Mouse (Mus musculus): ENCODE data around the gene Art1. TPM values are rescaled to one million over a fixed set of nuclear protein-coding genes. Genes with fewer than 3 reads are reported as not detected.

Gene Art1
- not detected in 2 replicates for polyA plus RNA-seq (2011; ENCODE audit: insufficient read length, low read depth, missing spikeins)

GRCm38 (mm10) chr7:102101487-102101886 lies at the start of gene Art1:
TSS of gene Art1 (plus strand) at chr7:102101743.
- no peaks in the 10 kb centered on the region for H3K4me1 ChIP-seq (ENCODE audit: control insufficient read depth, insufficient read depth, low read length)
- H3K4me3 ChIP-seq (ENCODE audit: insufficient read depth, low read length), result no peak within 1 kb of the TSS
- no peak within 1 kb of the TSS for H3K27ac ChIP-seq (ENCODE audit: insufficient read depth, low read length)
- TF ChIP-seq POLR2A (IDR thresholded peaks at IDR 0.05; ENCODE audit: low read depth, low read length) (no peak), CTCF (IDR thresholded peaks at IDR 0.05; ENCODE audit: borderline replicate concordance, insufficient read depth, low read length) (no peak)

GRCm38 (mm10) chr7:102061353-102061752 lies 40.2 kb upstream of the Art1 start:
- no peak overlapping the region for H3K4me3 ChIP-seq (ENCODE audit: insufficient read depth, low read length)
- no peak for TF ChIP-seq POLR2A (IDR thresholded peaks at IDR 0.05; ENCODE audit: low read depth, low read length)
- TF ChIP-seq CTCF (IDR thresholded peaks at IDR 0.05; ENCODE audit: borderline replicate concordance, insufficient read depth, low read length), result no peak
- H3K4me1 ChIP-seq (ENCODE audit: control insufficient read depth, insufficient read depth, low read length), result peaks cover 5% of the 10 kb centered on the region
- H3K27ac ChIP-seq (ENCODE audit: insufficient read depth, low read length), result no peak overlapping the region

- Histone ChIP-seq H3K4me1 (ENCODE audit: control insufficient read depth, insufficient read depth, low read length) (peaks cover 7% of the 10 kb centered on the region), H3K27ac (ENCODE audit: insufficient read depth, low read length) (no peak overlapping the region), H3K4me3 (ENCODE audit: insufficient read depth, low read length) (no peak overlapping the region)
- TF ChIP-seq POLR2A (IDR thresholded peaks at IDR 0.05; ENCODE audit: low read depth, low read length), result no peak
Measured at GRCm38 (mm10) chr7:102062203-102062602, 39.3 kb upstream of the Art1 start.

- no peak overlapping the region for H3K27ac ChIP-seq (ENCODE audit: insufficient read depth, low read length)
- no peak for TF ChIP-seq POLR2A (IDR thresholded peaks at IDR 0.05; ENCODE audit: low read depth, low read length)
- TF ChIP-seq CTCF (IDR thresholded peaks at IDR 0.05; ENCODE audit: borderline replicate concordance, insufficient read depth, low read length), result no peak
- H3K4me1 ChIP-seq (ENCODE audit: control insufficient read depth, insufficient read depth, low read length), result peaks cover 7% of the 10 kb centered on the region
- H3K4me3 ChIP-seq (ENCODE audit: insufficient read depth, low read length), result peak overlapping the region; percentile 61
Measured at GRCm38 (mm10) chr7:102063891-102064290, 37.7 kb upstream of the Art1 start.

- H3K4me1 ChIP-seq (ENCODE audit: control insufficient read depth, insufficient read depth, low read length), result peaks cover 7% of the 10 kb centered on the region
- 0 out of 2 replicates have a peak overlapping the region, but pooled peaks have one; percentile 26 for H3K27ac ChIP-seq (ENCODE audit: insufficient read depth, low read length)
- TF ChIP-seq POLR2A (IDR thresholded peaks at IDR 0.05; ENCODE audit: low read depth, low read length) (no peak), CTCF (IDR thresholded peaks at IDR 0.05; ENCODE audit: borderline replicate concordance, insufficient read depth, low read length) (no peak)
- peak overlapping the region; percentile 61 for H3K4me3 ChIP-seq (ENCODE audit: insufficient read depth, low read length)
Measured at GRCm38 (mm10) chr7:102064655-102065045, 36.9 kb upstream of the Art1 start.

GRCm38 (mm10) chr7:102065046-102065891 lies 36.3 kb upstream of the Art1 start, which contains the start of the genes Rnf121, Xndc1 and Xntrpc:
TSS of gene Rnf121 (minus strand) at chr7:102065469.
TSS of gene Xndc1 (plus strand) at chr7:102065511.
TSS of gene Xntrpc (plus strand) at chr7:102065713.
- peaks cover 7% of the 10 kb centered on the region for H3K4me1 ChIP-seq (ENCODE audit: control insufficient read depth, insufficient read depth, low read length)
- H3K4me3 ChIP-seq (ENCODE audit: insufficient read depth, low read length), result peak within 1 kb of the TSS; percentile 61
- H3K27ac ChIP-seq (ENCODE audit: insufficient read depth, low read length), result peak within 1 kb of the TSS; percentile 60
- TF ChIP-seq CTCF (IDR thresholded peaks at IDR 0.05; ENCODE audit: borderline replicate concordance, insufficient read depth, low read length) (no peak), POLR2A (IDR thresholded peaks at IDR 0.05; ENCODE audit: low read depth, low read length) (peak; percentile 88)

GRCm38 (mm10) chr7:102066363-102066762 lies 35.2 kb upstream of the Art1 start:
- Histone ChIP-seq H3K27ac (ENCODE audit: insufficient read depth, low read length) (0 out of 2 replicates have a peak overlapping the region, but pooled peaks have one; percentile 60), H3K4me3 (ENCODE audit: insufficient read depth, low read length) (peak overlapping the region; percentile 61), H3K4me1 (ENCODE audit: control insufficient read depth, insufficient read depth, low read length) (peaks cover 7% of the 10 kb centered on the region)
- TF ChIP-seq CTCF (IDR thresholded peaks at IDR 0.05; ENCODE audit: borderline replicate concordance, insufficient read depth, low read length) (no peak), POLR2A (IDR thresholded peaks at IDR 0.05; ENCODE audit: low read depth, low read length) (no peak)

- H3K4me3 ChIP-seq (ENCODE audit: insufficient read depth, low read length), result no peak overlapping the region
- TF ChIP-seq POLR2A (IDR thresholded peaks at IDR 0.05; ENCODE audit: low read depth, low read length), result no peak
- TF ChIP-seq CTCF (IDR thresholded peaks at IDR 0.05; ENCODE audit: borderline replicate concordance, insufficient read depth, low read length), result peak; percentile 63; the same call in 1 of the 2 replicates
- no peak overlapping the region for H3K27ac ChIP-seq (ENCODE audit: insufficient read depth, low read length)
- H3K4me1 ChIP-seq (ENCODE audit: control insufficient read depth, insufficient read depth, low read length), result no peaks in the 10 kb centered on the region
Measured at GRCm38 (mm10) chr7:102076714-102077296, 24.7 kb upstream of the Art1 start.

GRCm38 (mm10) chr7:102078517-102078916 lies 23.0 kb upstream of the Art1 start:
- no peak overlapping the region for H3K27ac ChIP-seq (ENCODE audit: insufficient read depth, low read length)

GRCm38 (mm10) chr7:102080311-102080710 lies 21.2 kb upstream of the Art1 start:
- TF ChIP-seq CTCF (IDR thresholded peaks at IDR 0.05; ENCODE audit: borderline replicate concordance, insufficient read depth, low read length) (no peak), POLR2A (IDR thresholded peaks at IDR 0.05; ENCODE audit: low read depth, low read length) (no peak)
- no peaks in the 10 kb centered on the region for H3K4me1 ChIP-seq (ENCODE audit: control insufficient read depth, insufficient read depth, low read length)
- H3K4me3 ChIP-seq (ENCODE audit: insufficient read depth, low read length), result no peak overlapping the region
- H3K27ac ChIP-seq (ENCODE audit: insufficient read depth, low read length), result no peak overlapping the region

More at GRCm38 (mm10) chr7:102078517-102078916, 23.0 kb upstream of the Art1 start:
- Histone ChIP-seq H3K4me3 (ENCODE audit: insufficient read depth, low read length) (no peak overlapping the region), H3K4me1 (ENCODE audit: control insufficient read depth, insufficient read depth, low read length) (no peaks in the 10 kb centered on the region)
- TF ChIP-seq CTCF (IDR thresholded peaks at IDR 0.05; ENCODE audit: borderline replicate concordance, insufficient read depth, low read length) (no peak), POLR2A (IDR thresholded peaks at IDR 0.05; ENCODE audit: low read depth, low read length) (no peak)

Measured in embryonic fibroblast, embryonic 13.5 days (primary cell).